Mouse (Mus musculus): ENCODE data around the gene Scyl1. TPM values are rescaled to one million over a fixed set of nuclear protein-coding genes. Genes with fewer than 3 reads are reported as not detected.
A peak's percentile ranks its signal among the peaks of the same experiment; 100 is the strongest.

Gene Scyl1
- polyA plus RNA-seq, 1 experiment from 2014 or later: 69.2 TPM

GRCm38 (mm10) chr19:5725029-5725707, 46.1 kb downstream of the Scyl1 start:
- Histone ChIP-seq H3K27me3 (replicated peaks; ENCODE audit: control insufficient read depth, insufficient read depth, low read length) (no peaks in the 10 kb centered on the region), H3K36me3 (ENCODE audit: control insufficient read depth, insufficient read depth, low read length) (peaks cover 37% of the 10 kb centered on the region), H3K4me1 (replicated peaks; ENCODE audit: control insufficient read depth, insufficient read depth, low read length) (peaks cover 47% of the 10 kb centered on the region), H3K9ac (ENCODE audit: low read length) (peak overlapping the region; percentile 60), H3K27ac (ENCODE audit: low read depth) (peak overlapping the region; percentile 73), H3K9me3 (ENCODE audit: control insufficient read depth, low read length) (no peaks in the 10 kb centered on the region), H3K4me2 (ENCODE audit: low read length) (peak overlapping the region; percentile 98), H3K4me3 (ENCODE audit: low read depth, low read length) (peak overlapping the region; percentile 53)
- DNase-seq (ENCODE audit: low spot score) (no peak), ATAC-seq (replicated peaks; ENCODE audit: low FRiP score, low TSS enrichment, low read depth) (no peak)
- WGBS: 56% methylated on average over 12 of the region's 12 CpGs

GRCm38 (mm10) chr19:5724549-5724941, 46.7 kb downstream of the Scyl1 start:
- peak overlapping the region; percentile 98 for H3K4me2 ChIP-seq (ENCODE audit: low read length)
- WGBS: 69% methylated on average over 7 of the region's 7 CpGs
- DNase-seq (ENCODE audit: low spot score) (no peak), ATAC-seq (replicated peaks; ENCODE audit: low FRiP score, low TSS enrichment, low read depth) (no peak)
- no peaks in the 10 kb centered on the region for H3K27me3 ChIP-seq (replicated peaks; ENCODE audit: control insufficient read depth, insufficient read depth, low read length)
- H3K36me3 ChIP-seq (ENCODE audit: control insufficient read depth, insufficient read depth, low read length): peaks cover 44% of the 10 kb centered on the region
- peak overlapping the region; percentile 53 for H3K4me3 ChIP-seq (ENCODE audit: low read depth, low read length)
- H3K27ac ChIP-seq (ENCODE audit: low read depth): peak overlapping the region; percentile 73
- H3K9me3 ChIP-seq (ENCODE audit: control insufficient read depth, low read length): no peaks in the 10 kb centered on the region
- H3K4me1 ChIP-seq (replicated peaks; ENCODE audit: control insufficient read depth, insufficient read depth, low read length): peaks cover 41% of the 10 kb centered on the region
- H3K9ac ChIP-seq (ENCODE audit: low read length): peak overlapping the region; percentile 60

GRCm38 (mm10) chr19:5723934-5724548, 47.2 kb downstream of the Scyl1 start:
- DNase-seq (ENCODE audit: low spot score): no peak
- no peak overlapping the region; the same call in 1 of the 2 replicates for H3K9ac ChIP-seq (ENCODE audit: low read length)
- no peaks in the 10 kb centered on the region for H3K27me3 ChIP-seq (replicated peaks; ENCODE audit: control insufficient read depth, insufficient read depth, low read length)
- peaks cover 41% of the 10 kb centered on the region for H3K4me1 ChIP-seq (replicated peaks; ENCODE audit: control insufficient read depth, insufficient read depth, low read length)
- peak overlapping the region; percentile 98 for H3K4me2 ChIP-seq (ENCODE audit: low read length)
- H3K9me3 ChIP-seq (ENCODE audit: control insufficient read depth, low read length): no peaks in the 10 kb centered on the region
- 68% methylated on average over 4 of the region's 4 CpGs for WGBS
- H3K4me3 ChIP-seq (ENCODE audit: low read depth, low read length): peak overlapping the region; percentile 53
- H3K36me3 ChIP-seq (ENCODE audit: control insufficient read depth, insufficient read depth, low read length): peaks cover 49% of the 10 kb centered on the region
- no peak for ATAC-seq (replicated peaks; ENCODE audit: low FRiP score, low TSS enrichment, low read depth)
- H3K27ac ChIP-seq (ENCODE audit: low read depth): no peak overlapping the region

DNA sequence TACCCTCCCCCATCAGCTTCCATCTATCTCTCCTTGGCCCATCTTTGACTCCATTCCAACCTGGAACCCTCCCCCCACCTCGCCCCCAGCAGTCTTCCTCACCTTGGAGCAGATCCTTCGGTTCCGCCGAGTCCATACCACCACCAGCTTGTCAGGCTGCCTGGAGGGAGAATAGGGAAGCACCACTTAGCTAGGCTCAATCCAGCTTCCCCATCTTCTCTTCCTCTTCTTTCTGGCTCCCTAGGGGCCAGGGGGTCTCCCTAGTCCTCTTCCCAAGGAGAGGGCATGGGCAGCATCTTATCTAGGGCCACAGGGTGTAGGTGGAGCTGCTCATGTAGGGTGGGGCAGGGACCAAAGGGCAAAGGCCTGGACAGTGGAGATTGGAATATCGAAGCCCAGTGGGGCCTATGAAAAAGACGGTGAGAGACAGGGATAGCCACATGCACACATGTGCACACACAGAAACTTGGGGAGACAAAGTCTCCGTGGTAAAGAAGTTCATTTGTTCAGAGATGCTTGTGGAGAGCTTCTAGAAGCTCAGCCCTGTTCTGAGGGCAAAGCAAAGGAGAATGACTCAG, 48.3 kb downstream of the Scyl1 start:
- no peaks in the 10 kb centered on the region for H3K27me3 ChIP-seq (replicated peaks; ENCODE audit: control insufficient read depth, insufficient read depth, low read length)
- H3K4me1 ChIP-seq (replicated peaks; ENCODE audit: control insufficient read depth, insufficient read depth, low read length): peaks cover 33% of the 10 kb centered on the region
- no peak for DNase-seq (ENCODE audit: low spot score)
- H3K4me3 ChIP-seq (ENCODE audit: low read depth, low read length): no peak overlapping the region
- H3K36me3 ChIP-seq (ENCODE audit: control insufficient read depth, insufficient read depth, low read length): peaks cover 59% of the 10 kb centered on the region
- H3K27ac ChIP-seq (ENCODE audit: low read depth): no peak overlapping the region
- no peaks in the 10 kb centered on the region for H3K9me3 ChIP-seq (ENCODE audit: control insufficient read depth, low read length)
- no peak for ATAC-seq (replicated peaks; ENCODE audit: low FRiP score, low TSS enrichment, low read depth)
- H3K4me2 ChIP-seq (ENCODE audit: low read length): no peak overlapping the region
- no peak overlapping the region for H3K9ac ChIP-seq (ENCODE audit: low read length)
- WGBS: 91% methylated on average over 7 of the region's 7 CpGs

DNA sequence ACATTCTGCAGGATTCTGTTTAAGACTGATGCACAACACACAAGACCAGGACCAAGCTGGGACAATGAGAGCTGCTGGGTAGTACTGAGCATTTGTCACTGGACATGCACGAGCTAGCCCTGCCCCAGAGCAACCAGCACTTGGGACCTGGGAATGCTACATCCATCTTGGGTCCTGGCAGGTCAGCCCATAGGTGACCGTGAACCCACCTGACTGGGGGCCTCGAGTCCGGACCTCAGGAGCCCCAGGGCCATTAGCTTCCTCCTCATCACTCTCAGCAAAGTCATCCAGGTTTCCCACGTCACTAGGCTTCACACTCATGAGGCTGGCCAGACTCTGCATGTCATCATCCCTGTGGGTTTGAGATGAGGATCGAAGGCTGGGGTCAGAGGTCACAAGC, 50.0 kb downstream of the Scyl1 start:
- Histone ChIP-seq H3K4me2 (ENCODE audit: low read length) (no peak overlapping the region), H3K27ac (ENCODE audit: low read depth) (no peak overlapping the region), H3K4me3 (ENCODE audit: low read depth, low read length) (no peak overlapping the region), H3K36me3 (ENCODE audit: control insufficient read depth, insufficient read depth, low read length) (peaks cover 59% of the 10 kb centered on the region), H3K9me3 (ENCODE audit: control insufficient read depth, low read length) (no peaks in the 10 kb centered on the region), H3K9ac (ENCODE audit: low read length) (no peak overlapping the region), H3K4me1 (replicated peaks; ENCODE audit: control insufficient read depth, insufficient read depth, low read length) (peaks cover 19% of the 10 kb centered on the region), H3K27me3 (replicated peaks; ENCODE audit: control insufficient read depth, insufficient read depth, low read length) (no peaks in the 10 kb centered on the region)
- WGBS: 89% methylated on average over 6 of the region's 6 CpGs
- DNase-seq (ENCODE audit: low spot score) (no peak), ATAC-seq (replicated peaks; ENCODE audit: low FRiP score, low TSS enrichment, low read depth) (no peak)

- WGBS: 58% methylated on average over 10 of the region's 10 CpGs
- H3K27ac ChIP-seq (ENCODE audit: low read depth): no peak overlapping the region
- H3K4me2 ChIP-seq (ENCODE audit: low read length): no peak overlapping the region
- no peak overlapping the region for H3K9ac ChIP-seq (ENCODE audit: low read length)
- no peaks in the 10 kb centered on the region for H3K9me3 ChIP-seq (ENCODE audit: control insufficient read depth, low read length)
- DNase-seq (ENCODE audit: low spot score) (no peak), ATAC-seq (replicated peaks; ENCODE audit: low FRiP score, low TSS enrichment, low read depth) (no peak)
- no peaks in the 10 kb centered on the region for H3K27me3 ChIP-seq (replicated peaks; ENCODE audit: control insufficient read depth, insufficient read depth, low read length)
- peaks cover 19% of the 10 kb centered on the region for H3K4me1 ChIP-seq (replicated peaks; ENCODE audit: control insufficient read depth, insufficient read depth, low read length)
- no peak overlapping the region for H3K4me3 ChIP-seq (ENCODE audit: low read depth, low read length)
- peaks cover 58% of the 10 kb centered on the region for H3K36me3 ChIP-seq (ENCODE audit: control insufficient read depth, insufficient read depth, low read length)
These were observed 54.3 kb downstream of the Scyl1 start for GRCm38 (mm10) chr19:5716955-5717354.

DNA sequence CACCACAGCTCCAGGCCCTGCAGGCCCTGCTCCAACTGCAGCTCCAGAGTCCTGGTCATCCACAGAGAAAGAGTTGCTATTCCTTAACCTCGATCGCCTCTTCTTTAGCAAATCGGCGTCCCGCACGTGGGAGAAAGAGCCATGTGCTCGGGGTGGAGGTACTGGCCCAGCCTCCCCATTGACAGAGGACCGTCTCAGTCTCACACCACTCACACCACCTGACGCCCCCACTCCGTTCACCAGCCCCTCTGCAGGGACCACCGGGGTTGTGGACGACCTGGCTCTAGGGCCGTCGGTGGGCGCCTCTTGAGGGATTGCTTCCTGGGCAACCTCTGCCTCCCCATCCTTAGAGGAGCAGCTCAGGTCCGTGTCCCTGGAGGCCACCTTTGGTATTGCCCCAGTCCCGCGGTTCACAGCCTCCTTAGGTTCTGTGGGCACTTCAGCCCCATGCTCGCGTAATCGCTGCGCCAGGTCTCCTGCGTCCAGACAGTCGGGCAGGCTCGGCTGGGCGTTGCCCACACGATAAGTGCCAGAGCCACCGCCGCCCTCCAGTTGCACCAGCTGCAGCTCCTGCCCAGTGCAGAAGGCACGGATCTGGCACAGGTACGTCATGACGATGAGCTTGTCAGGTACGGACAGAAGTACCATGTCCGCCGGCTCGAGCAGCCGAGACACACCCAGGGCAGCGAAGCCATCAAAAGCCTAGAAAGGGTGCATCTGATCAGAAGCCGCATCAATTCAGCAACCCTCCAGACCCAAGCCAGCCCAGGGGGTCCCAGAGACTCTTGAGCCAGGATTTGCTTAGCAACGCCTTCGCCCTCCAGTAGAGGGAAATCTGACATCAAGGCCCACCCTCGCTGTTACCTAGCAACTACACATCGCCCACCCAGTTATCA, 55.2 kb downstream of the Scyl1 start:
- H3K9ac ChIP-seq (ENCODE audit: low read length): no peak overlapping the region
- no peak overlapping the region for H3K27ac ChIP-seq (ENCODE audit: low read depth)
- no peak overlapping the region for H3K4me3 ChIP-seq (ENCODE audit: low read depth, low read length)
- H3K36me3 ChIP-seq (ENCODE audit: control insufficient read depth, insufficient read depth, low read length): peaks cover 57% of the 10 kb centered on the region
- H3K4me2 ChIP-seq (ENCODE audit: low read length): no peak overlapping the region
- no peaks in the 10 kb centered on the region for H3K27me3 ChIP-seq (replicated peaks; ENCODE audit: control insufficient read depth, insufficient read depth, low read length)
- ATAC-seq (replicated peaks; ENCODE audit: low FRiP score, low TSS enrichment, low read depth): peak; percentile 21; the same call in 1 of the 2 replicates
- H3K9me3 ChIP-seq (ENCODE audit: control insufficient read depth, low read length): no peaks in the 10 kb centered on the region
- DNase-seq (ENCODE audit: low spot score): peak; percentile 66
- H3K4me1 ChIP-seq (replicated peaks; ENCODE audit: control insufficient read depth, insufficient read depth, low read length): peaks cover 19% of the 10 kb centered on the region
- 32% methylated on average over 43 of the region's 43 CpGs for WGBS

GRCm38 (mm10) chr19:5713730-5714129, 57.5 kb downstream of the Scyl1 start:
- H3K4me2 ChIP-seq (ENCODE audit: low read length): peak overlapping the region; percentile 13; the same call in 1 of the 2 replicates
- peak; percentile 76 for ATAC-seq (replicated peaks; ENCODE audit: low FRiP score, low TSS enrichment, low read depth)
- WGBS: 8% methylated on average over 2 of the region's 2 CpGs
- H3K4me3 ChIP-seq (ENCODE audit: low read depth, low read length): no peak overlapping the region
- no peak overlapping the region for H3K9ac ChIP-seq (ENCODE audit: low read length)
- DNase-seq (ENCODE audit: low spot score): no peak
- H3K9me3 ChIP-seq (ENCODE audit: control insufficient read depth, low read length): no peaks in the 10 kb centered on the region
- H3K36me3 ChIP-seq (ENCODE audit: control insufficient read depth, insufficient read depth, low read length): peaks cover 55% of the 10 kb centered on the region
- peak overlapping the region; percentile 36; the same call in 1 of the 2 replicates for H3K27ac ChIP-seq (ENCODE audit: low read depth)
- H3K27me3 ChIP-seq (replicated peaks; ENCODE audit: control insufficient read depth, insufficient read depth, low read length): no peaks in the 10 kb centered on the region
- peaks cover 19% of the 10 kb centered on the region for H3K4me1 ChIP-seq (replicated peaks; ENCODE audit: control insufficient read depth, insufficient read depth, low read length)

All from intestine, embryonic 14.5 days (tissue).